Mouse (Mus musculus) naive thymus-derived CD4-positive, alpha-beta T cell, adult 2 months (primary cell): ENCODE data around the gene Zfp426.

Experiments
- DNase-seq: peaks from one replicate; pipeline ENCODE4 v3.0.0-alpha.2; 2011; ENCODE audit warnings: low read depth

Zfp426 gene

GRCm38 (mm10) chr9:20492527-20493233 is at the start of gene Zfp426:
TSS of gene Zfp426 (minus strand) at chr9:20492746.
- peak; percentile 96 for DNase-seq

- no peak for DNase-seq
These were observed 44.1 kb upstream of the Zfp426 start for GRCm38 (mm10) chr9:20536598-20536997.

GRCm38 (mm10) chr9:20534326-20534926 is 41.9 kb upstream of the Zfp426 start:
- no peak for DNase-seq

DNA sequence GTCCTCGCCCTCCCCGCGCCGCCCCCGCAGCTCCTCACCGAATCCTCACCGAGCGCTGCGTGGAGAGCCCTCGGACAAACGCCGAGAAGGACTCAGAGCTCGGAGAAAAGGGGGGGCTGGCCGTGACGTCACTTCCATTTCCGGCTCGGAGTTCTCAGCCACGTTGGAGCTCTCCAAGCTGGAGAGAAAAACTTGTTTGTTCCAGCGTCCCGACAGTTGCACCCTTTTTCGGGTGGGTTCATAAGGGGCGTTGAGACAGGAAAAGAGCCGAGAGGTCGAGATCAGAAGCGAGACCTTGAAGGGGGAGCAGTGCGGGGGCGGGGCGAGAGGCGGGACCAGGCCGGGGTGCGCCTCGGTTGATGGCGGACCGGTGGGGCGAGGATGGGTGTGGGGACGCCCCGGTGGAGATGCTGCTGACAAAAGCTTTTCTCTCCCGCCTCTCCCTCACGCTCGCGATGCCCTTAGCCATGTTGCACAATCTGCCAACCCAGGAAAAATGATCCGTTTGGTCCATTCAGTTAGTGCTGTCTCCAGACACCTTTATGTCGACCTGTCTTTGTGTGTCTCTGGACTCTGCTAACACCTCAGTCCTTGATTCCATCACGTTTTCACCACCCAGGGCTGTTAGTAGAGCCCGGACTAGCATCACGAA is 28.9 kb upstream of the Zfp426 start, which contains the start of gene Zfp266:
Gene Zfp266 (minus strand): TSS at position 112 of the 652 bp plus-strand sequence.
- peak; percentile 93 for DNase-seq

DNA sequence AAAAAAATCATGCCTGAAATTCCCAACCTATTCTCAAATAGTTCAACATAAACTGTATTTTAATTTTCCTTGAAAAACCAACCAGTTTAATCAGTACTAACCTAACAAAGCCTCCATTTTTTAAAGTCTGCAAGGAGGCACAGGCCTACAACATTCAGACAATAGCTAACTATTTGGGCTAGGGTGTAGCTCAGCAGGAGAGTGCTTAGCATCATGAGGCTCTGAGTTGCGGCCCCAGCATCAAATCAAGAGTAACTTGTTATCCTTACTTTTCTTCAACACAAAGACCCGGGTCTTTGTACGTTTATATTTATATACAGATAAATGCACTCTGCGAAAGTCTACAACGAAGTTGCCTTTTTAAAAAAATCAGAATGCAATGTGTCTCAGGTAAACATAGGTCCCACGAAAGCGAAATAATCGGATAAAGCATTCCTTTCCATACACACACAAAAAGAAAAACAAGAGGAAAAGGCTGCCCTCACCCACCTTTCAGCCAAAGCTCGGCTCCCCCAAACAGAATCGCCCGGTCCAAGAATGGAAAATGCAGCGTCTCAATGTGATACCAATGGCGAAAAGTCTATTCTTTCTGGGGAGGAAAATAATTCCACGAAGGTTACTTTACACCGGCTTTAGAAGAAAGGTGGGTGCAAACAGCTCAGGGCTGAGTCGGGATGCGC is 28.1 kb upstream of the Zfp426 start:
- DNase-seq: no peak

DNA sequence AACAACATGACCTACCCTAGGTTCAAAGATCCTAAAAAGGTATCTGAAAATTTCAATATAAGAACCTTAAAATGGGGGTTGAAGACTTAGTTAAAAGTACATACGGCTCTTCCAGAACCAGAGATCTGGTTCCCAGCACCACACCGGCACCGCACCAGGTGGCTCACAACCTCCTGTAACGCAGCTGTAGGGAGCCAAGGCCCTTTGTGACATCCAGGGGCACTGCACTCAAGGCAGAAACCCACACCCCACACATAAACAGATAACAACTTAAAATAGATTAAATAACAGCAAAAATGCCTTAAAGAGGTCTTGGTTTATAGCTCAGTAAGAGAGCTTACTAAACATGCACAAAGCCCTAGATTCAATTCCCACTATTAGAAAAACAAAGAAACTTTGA is 27.4 kb upstream of the Zfp426 start:
- peak; percentile 15 for DNase-seq

DNA sequence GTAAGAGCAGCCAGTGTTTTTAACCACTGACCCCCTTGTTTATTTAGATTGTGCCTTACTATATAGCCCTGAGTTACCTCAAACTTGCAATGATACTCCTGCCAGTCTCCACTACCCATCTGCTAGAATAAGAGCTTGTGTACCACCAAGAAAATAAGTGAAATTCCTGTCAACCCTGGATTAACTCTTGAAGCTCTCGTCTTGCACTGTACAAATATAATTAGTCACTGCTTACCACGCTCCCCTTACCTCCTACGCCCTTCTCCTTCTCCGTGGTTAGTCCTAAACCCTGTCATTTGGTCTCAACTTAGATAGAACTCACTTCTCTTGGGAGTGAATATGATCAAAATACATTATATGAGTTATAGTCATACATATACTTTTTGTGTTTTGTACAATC is 26.2 kb upstream of the Zfp426 start:
- DNase-seq: no peak

DNA sequence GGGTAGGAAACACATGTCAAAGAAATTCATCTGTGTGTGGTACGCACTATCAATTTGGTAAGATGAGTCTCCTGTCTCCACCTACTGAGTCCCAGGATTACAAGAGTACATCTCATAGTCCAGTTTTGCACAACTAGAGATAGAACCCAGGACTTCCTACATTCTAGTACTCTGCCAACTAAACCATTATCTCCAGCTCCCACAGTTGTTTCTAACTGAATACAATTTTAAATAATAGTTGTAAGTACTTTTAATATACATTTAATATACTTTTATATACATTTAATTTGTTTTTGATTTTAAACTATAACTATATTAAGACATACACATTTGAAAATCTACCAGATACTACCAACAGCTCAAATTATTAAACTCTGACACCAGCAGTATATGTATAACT is 25.2 kb upstream of the Zfp426 start:
- DNase-seq: no peak

DNA sequence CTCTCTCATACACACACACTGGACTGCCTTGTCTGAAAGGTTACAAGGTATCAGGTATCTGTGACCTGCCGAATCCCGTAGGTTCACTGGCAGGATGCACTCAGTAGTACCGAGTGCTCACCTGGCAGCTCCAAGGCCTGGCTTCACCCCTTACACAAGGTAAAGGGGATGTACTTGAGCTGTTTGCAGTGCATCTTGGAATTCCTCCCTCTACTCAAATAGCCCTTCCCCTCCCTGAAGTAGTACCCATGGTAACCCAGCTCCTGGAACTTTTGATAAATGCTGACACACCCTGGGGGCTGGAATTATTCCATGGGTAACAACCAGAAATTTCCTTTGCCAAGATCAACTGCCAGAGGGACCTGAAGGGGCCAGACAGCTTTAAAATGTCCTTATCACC is 21.5 kb upstream of the Zfp426 start:
- DNase-seq: no peak

GRCm38 (mm10) chr9:20512714-20513113 is 20.2 kb upstream of the Zfp426 start:
- no peak for DNase-seq

DNA sequence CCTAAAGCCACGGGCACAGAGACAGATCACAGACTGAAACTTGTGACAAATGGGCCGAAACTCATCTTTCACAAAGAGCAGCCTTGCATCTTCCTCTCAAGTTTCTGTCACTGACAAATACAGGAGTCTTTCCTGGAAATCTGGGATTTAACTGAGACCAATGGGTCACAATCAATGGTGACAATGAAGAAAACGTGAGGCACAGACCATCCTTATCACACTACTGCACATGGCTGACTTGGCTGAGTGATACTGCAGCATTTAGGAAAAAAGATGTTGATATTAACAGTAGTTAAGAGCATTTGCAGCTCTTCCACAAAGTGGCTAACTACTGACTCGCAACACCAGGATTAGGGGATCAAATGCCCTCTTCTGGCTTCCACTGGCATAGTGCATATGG is 19.1 kb upstream of the Zfp426 start:
- no peak for DNase-seq

GRCm38 (mm10) chr9:20510346-20510745 is 17.8 kb upstream of the Zfp426 start:
- DNase-seq: no peak

- DNase-seq: no peak
These were observed 17.1 kb upstream of the Zfp426 start for GRCm38 (mm10) chr9:20509676-20510075.

- no peak for DNase-seq
These were observed 12.3 kb upstream of the Zfp426 start for GRCm38 (mm10) chr9:20504801-20505200.

- peak; percentile 52 for DNase-seq
These were observed 735 bp upstream of the Zfp426 start for GRCm38 (mm10) chr9:20493281-20493680.

DNA sequence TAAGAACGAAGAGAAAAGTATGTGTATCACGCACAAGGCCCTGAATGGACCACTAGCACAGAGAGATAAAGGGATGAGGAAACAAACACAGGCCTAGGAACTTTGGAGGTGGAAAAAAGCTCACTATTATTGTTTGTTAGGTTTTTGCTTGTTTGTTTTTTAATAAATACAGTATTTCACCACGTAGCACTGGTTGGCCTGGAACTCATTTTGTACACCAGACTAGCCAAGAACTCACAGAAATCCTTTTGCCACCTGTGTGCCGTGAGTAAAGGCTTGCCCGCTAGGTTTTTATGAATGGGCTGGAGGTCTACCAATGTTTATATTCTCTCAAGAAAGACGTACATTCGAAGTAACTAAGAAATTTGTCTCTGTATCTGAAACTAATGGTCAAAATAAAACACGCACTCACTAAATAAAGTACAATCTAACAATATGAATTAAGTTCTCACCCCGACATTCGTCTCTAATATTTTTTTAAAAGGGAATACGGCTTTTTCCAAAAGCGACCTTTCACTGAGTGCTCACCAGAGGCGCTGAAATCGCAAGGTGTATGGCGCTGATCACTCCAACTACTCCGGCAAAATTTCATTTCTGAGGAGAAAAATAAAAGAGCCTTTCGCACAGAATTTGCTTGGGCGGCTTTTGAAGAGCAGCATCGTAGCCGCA is 554 bp downstream of the Zfp426 start:
- DNase-seq: no peak

- no peak for DNase-seq
These were observed 3.0 kb downstream of the Zfp426 start for GRCm38 (mm10) chr9:20489536-20489935.

- DNase-seq: no peak
These were observed 13.2 kb downstream of the Zfp426 start for GRCm38 (mm10) chr9:20479396-20479795.

DNA sequence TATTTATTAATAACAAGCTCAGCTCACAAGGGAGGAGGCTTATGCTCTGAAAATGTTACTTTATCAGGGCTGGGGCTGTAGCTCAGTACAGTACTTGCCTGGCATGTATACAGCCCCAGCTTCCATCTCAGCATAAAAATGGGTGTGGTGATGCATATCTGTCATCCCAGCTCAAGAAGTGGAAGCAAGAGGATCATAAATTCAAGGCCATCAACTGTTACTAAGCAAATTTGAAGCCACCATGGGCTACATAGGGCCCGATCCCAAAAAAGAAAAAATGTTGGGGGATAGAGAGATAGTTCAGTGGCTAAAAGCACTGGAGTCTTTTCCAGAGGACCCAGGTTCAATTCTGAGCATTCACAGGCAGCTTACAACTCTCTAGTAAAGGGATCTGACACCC is 15.9 kb downstream of the Zfp426 start:
- DNase-seq: no peak

GRCm38 (mm10) chr9:20466761-20467442 is 25.6 kb downstream of the Zfp426 start:
- DNase-seq: peak; percentile 87
